9 mouse cellular contexts compared by ENCODE assay signal in genomic region chr11:76622566-76623205, GRCm38 (mm10). TPM values are rescaled to one million over a fixed set of nuclear protein-coding genes. Genes with fewer than 3 reads are reported as not detected.
A peak's percentile ranks its signal among the peaks of the same experiment; 100 is the strongest.
DNase-seq lines count a peak whose midpoint lies in the region; ATAC-seq lines count a peak whose summit lies in the region.
"Had no signal": no experiment of that assay in that cellular context is flagged by ENCODE, and none has a peak within 500 bp of the region (broad histone marks: within the 10 kb centered on the region; RNA-seq: fewer than 3 reads in every experiment).

No protein-coding gene starts in this region.

- DNase-seq in gastrocnemius, postnatal 10 days: peak; percentile 27
- no peak for DNase-seq in gastrocnemius, adult 18-20 months (ENCODE audit: low spot score)
- DNase-seq in R1 (ENCODE audit: low read depth, low spot score): peak; percentile 62
- peak; percentile 81 for DNase-seq in intestine, embryonic 14.5 days (ENCODE audit: low spot score)

- peak overlapping the region; percentile 100 for H3K4me2 ChIP-seq in forebrain, embryonic 13.5 days
- H3K4me2 ChIP-seq in intestine, embryonic 14.5 days (ENCODE audit: low read length): peak overlapping the region; percentile 98
- peak overlapping the region; percentile 73 for H3K4me2 ChIP-seq in liver, embryonic 16.5 days (ENCODE audit: low read depth, low read length)
- H3K4me2 ChIP-seq in neural tube, embryonic 14.5 days (ENCODE audit: low read depth, low read length): peak overlapping the region; percentile 100

- no peaks in the 10 kb centered on the region for H3K9me3 ChIP-seq in forebrain, embryonic 13.5 days (replicated peaks)
- H3K9me3 ChIP-seq in intestine, embryonic 14.5 days (ENCODE audit: control insufficient read depth, low read length): no peaks in the 10 kb centered on the region
- no peaks in the 10 kb centered on the region for H3K9me3 ChIP-seq in liver, embryonic 16.5 days (replicated peaks; ENCODE audit: control insufficient read depth, low read length)
- H3K9me3 ChIP-seq in neural tube, embryonic 14.5 days (ENCODE audit: control insufficient read depth, low read length): no peaks in the 10 kb centered on the region

- H3K27me3 ChIP-seq in forebrain, embryonic 13.5 days: peaks cover 66% of the 10 kb centered on the region
- H3K27me3 ChIP-seq in intestine, embryonic 14.5 days (replicated peaks; ENCODE audit: control insufficient read depth, insufficient read depth, low read length): peaks cover 24% of the 10 kb centered on the region
- H3K27me3 ChIP-seq in liver, embryonic 16.5 days (ENCODE audit: control insufficient read depth, insufficient read depth, low read depth, low read length): peaks cover 50% of the 10 kb centered on the region
- no peaks in the 10 kb centered on the region; the same call in none of the 2 replicates for H3K27me3 ChIP-seq in neural tube, embryonic 14.5 days (ENCODE audit: control insufficient read depth, insufficient read depth, low read length)

- no peak overlapping the region for H3K27ac ChIP-seq in forebrain, embryonic 13.5 days
- H3K27ac ChIP-seq in intestine, embryonic 14.5 days (ENCODE audit: low read depth): no peak overlapping the region
- no peak overlapping the region for H3K27ac ChIP-seq in liver, embryonic 16.5 days (ENCODE audit: low read length)
- H3K27ac ChIP-seq in neural tube, embryonic 14.5 days (ENCODE audit: low read depth, low read length): no peak overlapping the region

- no peaks in the 10 kb centered on the region for H3K36me3 ChIP-seq in forebrain, embryonic 13.5 days (ENCODE audit: poor library complexity, severe bottlenecking)
- no peaks in the 10 kb centered on the region for H3K36me3 ChIP-seq in intestine, embryonic 14.5 days (ENCODE audit: control insufficient read depth, insufficient read depth, low read length)
- no peaks in the 10 kb centered on the region for H3K36me3 ChIP-seq in liver, embryonic 16.5 days (ENCODE audit: control insufficient read depth, insufficient read depth)
- no peaks in the 10 kb centered on the region for H3K36me3 ChIP-seq in neural tube, embryonic 14.5 days (ENCODE audit: control insufficient read depth, insufficient read depth, low read length)

- peak overlapping the region; percentile 60 for H3K4me3 ChIP-seq in forebrain, embryonic 13.5 days
- H3K4me3 ChIP-seq in intestine, embryonic 14.5 days (ENCODE audit: low read depth, low read length): peak overlapping the region; percentile 58
- H3K4me3 ChIP-seq in liver, embryonic 16.5 days (ENCODE audit: low read depth, low read length): peak overlapping the region; percentile 60
- peak overlapping the region; percentile 53 for H3K4me3 ChIP-seq in neural tube, embryonic 14.5 days (ENCODE audit: low read depth, low read length)

- WGBS in forebrain, embryonic 13.5 days: under 1% methylated on average over 66 of the region's 66 CpGs
- under 1% methylated on average over 66 of the region's 66 CpGs for WGBS in intestine, embryonic 14.5 days
- WGBS in liver, embryonic 16.5 days (ENCODE audit: insufficient replicate concordance): under 1% methylated on average over 64 of the region's 66 CpGs
- under 1% methylated on average over 63 of the region's 66 CpGs for WGBS in neural tube, embryonic 14.5 days

- peak overlapping the region; percentile 68 for H3K9ac ChIP-seq in forebrain, embryonic 13.5 days
- H3K9ac ChIP-seq in intestine, embryonic 14.5 days (ENCODE audit: low read length): peak overlapping the region; percentile 54
- H3K9ac ChIP-seq in liver, embryonic 16.5 days (ENCODE audit: low read depth, low read length): peak overlapping the region; percentile 15; the same call in 1 of the 2 replicates
- peak overlapping the region; percentile 56 for H3K9ac ChIP-seq in neural tube, embryonic 14.5 days (replicated peaks; ENCODE audit: low read depth, low read length)

- peaks cover 23% of the 10 kb centered on the region for H3K4me1 ChIP-seq in forebrain, embryonic 13.5 days
- peaks cover 9% of the 10 kb centered on the region for H3K4me1 ChIP-seq in intestine, embryonic 14.5 days (replicated peaks; ENCODE audit: control insufficient read depth, insufficient read depth, low read length)
- H3K4me1 ChIP-seq in liver, embryonic 16.5 days (ENCODE audit: control insufficient read depth, low read depth, low read length): no peaks in the 10 kb centered on the region; the same call in none of the 2 replicates
- H3K4me1 ChIP-seq in neural tube, embryonic 14.5 days (ENCODE audit: control insufficient read depth, insufficient read depth, low read length): peaks cover 9% of the 10 kb centered on the region

- ATAC-seq in forebrain, embryonic 13.5 days: peak; percentile 50; the same call in 1 of the 2 replicates
- peak; percentile 44; the same call in 1 of the 2 replicates for ATAC-seq in intestine, embryonic 14.5 days (replicated peaks; ENCODE audit: low FRiP score, low TSS enrichment, low read depth)
- no peak for ATAC-seq in liver, embryonic 16.5 days (ENCODE audit: low read depth)
- peak; percentile 10; the same call in 1 of the 2 replicates for ATAC-seq in neural tube, embryonic 14.5 days (ENCODE audit: low read depth)
- ATAC-seq in megakaryocyte progenitor cell, adult 5-6 weeks (replicated peaks; ENCODE audit: poor library complexity): no peak

RNA-seq across cellular contexts. Expression of gene Abr, which starts 0.6 kb away (rescaled TPM):
- 10 to 100 TPM; 23.9 to 27.0 TPM for total RNA-seq in gastrocnemius, postnatal 10 days (2021)
- 10 to 100 TPM in 1 of 2 experiments, 1 to 10 TPM in 1; 8.2 to 12.8 TPM for total RNA-seq in gastrocnemius, adult 18-20 months (2021)
- polyA plus RNA-seq in forebrain, embryonic 13.5 days (2015; fragmentation: Nextera tagmentation; extraction: Ambion mirVana): 70.2 and 75.8 TPM in 2 replicates
- 41.1 and 44.3 TPM in 2 replicates for polyA plus RNA-seq in intestine, embryonic 14.5 days (2014; fragmentation: Nextera tagmentation; extraction: Ambion mirVana)
- polyA plus RNA-seq in liver, embryonic 16.5 days (2015; fragmentation: Nextera tagmentation; extraction: Ambion mirVana): 2.5 and 3.7 TPM in 2 replicates
- 99.2 and 115 TPM in 2 replicates for polyA plus RNA-seq in neural tube, embryonic 14.5 days (2014; fragmentation: Nextera tagmentation; extraction: Ambion mirVana)
- 25.2 and 32.5 TPM in 2 replicates for total RNA-seq in megakaryocyte progenitor cell, adult 5-6 weeks (2015)
- total RNA-seq in megakaryocyte progenitor cell, adult 5-6 weeks (2017): 45.9 and 49.7 TPM in 2 replicates

RNA-seq across cellular contexts. Expression of gene Bhlha9, which starts 49.6 kb away (rescaled TPM):
- total RNA-seq in gastrocnemius, postnatal 10 days (2021): not detected
- not detected for total RNA-seq in gastrocnemius, adult 18-20 months (2021)
- 0.14 and 0.19 TPM in 2 replicates for polyA plus RNA-seq in forebrain, embryonic 13.5 days (2015; fragmentation: Nextera tagmentation; extraction: Ambion mirVana)
- 0.15 and 0.24 TPM in 2 replicates for polyA plus RNA-seq in intestine, embryonic 14.5 days (2014; fragmentation: Nextera tagmentation; extraction: Ambion mirVana)
- not detected in 2 replicates for polyA plus RNA-seq in liver, embryonic 16.5 days (2015; fragmentation: Nextera tagmentation; extraction: Ambion mirVana)
- polyA plus RNA-seq in neural tube, embryonic 14.5 days (2014; fragmentation: Nextera tagmentation; extraction: Ambion mirVana): 1.2 and 1.4 TPM in 2 replicates
- total RNA-seq in megakaryocyte progenitor cell, adult 5-6 weeks (2015): not detected in 2 replicates
- total RNA-seq in megakaryocyte progenitor cell, adult 5-6 weeks (2017): not detected in 2 replicates
- total RNA-seq: neutrophil, adult 5-6 weeks had no signal

RNA-seq across cellular contexts. Expression of gene Trarg1, which starts 56.9 kb away (rescaled TPM):
- total RNA-seq in gastrocnemius, postnatal 10 days (2021): 1 to 10 TPM; 2.0 to 2.1 TPM
- 1 to 10 TPM; 1.1 to 2.9 TPM for total RNA-seq in gastrocnemius, adult 18-20 months (2021)
- 0.06 TPM in 1 of 2 replicates, not detected in the other for polyA plus RNA-seq in forebrain, embryonic 13.5 days (2015; fragmentation: Nextera tagmentation; extraction: Ambion mirVana)
- 0.08 and 0.19 TPM in 2 replicates for polyA plus RNA-seq in intestine, embryonic 14.5 days (2014; fragmentation: Nextera tagmentation; extraction: Ambion mirVana)
- not detected in 2 replicates for polyA plus RNA-seq in liver, embryonic 16.5 days (2015; fragmentation: Nextera tagmentation; extraction: Ambion mirVana)
- 0.44 and 4.1 TPM in 2 replicates for polyA plus RNA-seq in neural tube, embryonic 14.5 days (2014; fragmentation: Nextera tagmentation; extraction: Ambion mirVana)
- not detected in 2 replicates for total RNA-seq in megakaryocyte progenitor cell, adult 5-6 weeks (2015)
- not detected in 2 replicates for total RNA-seq in megakaryocyte progenitor cell, adult 5-6 weeks (2017)
- total RNA-seq: neutrophil, adult 5-6 weeks had no signal

Comparison
In these comparisons a context has a peak if more than half of its experiments do, and no peak if none do; other contexts are left out.
1. ATAC-seq: peak in forebrain, embryonic 13.5 days (single experiment), intestine, embryonic 14.5 days (single experiment) and neural tube, embryonic 14.5 days (single experiment); none in liver, embryonic 16.5 days (single experiment) and megakaryocyte progenitor cell, adult 5-6 weeks (single experiment).
2. H3K9ac ChIP-seq: peak in every context shown above with its lines; median percentile 68 in forebrain, embryonic 13.5 days; 56 in neural tube, embryonic 14.5 days; 54 in intestine, embryonic 14.5 days; 15 in liver, embryonic 16.5 days.
3. Peak in every context shown above with its lines, with median percentiles within 50 percentile points of each other: H3K4me2 ChIP-seq and H3K4me3 ChIP-seq.